In the genomic region with DNA sequence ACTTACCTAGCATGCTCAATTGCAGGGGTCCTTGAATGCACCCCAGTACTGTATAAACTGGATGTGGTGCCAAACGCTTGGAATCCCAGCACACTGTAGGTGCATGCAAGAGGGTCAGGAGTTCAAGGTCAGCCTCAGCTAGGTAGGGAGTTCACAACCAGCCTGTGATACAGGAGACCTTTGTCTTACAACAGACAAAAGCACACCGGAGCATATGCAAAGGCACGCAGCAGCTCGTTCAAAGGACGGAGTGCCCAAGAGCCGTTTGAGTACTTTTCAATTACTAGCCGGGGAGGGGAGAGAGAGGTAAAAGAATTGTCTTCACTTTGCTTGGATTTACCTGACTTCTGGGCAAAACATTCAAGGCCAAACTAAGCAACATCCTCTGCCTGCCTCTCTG, we compare ENCODE assay signal across 15 mouse cellular contexts.
DNase-seq lines count a peak whose midpoint lies in the region; ATAC-seq and TF ChIP-seq lines count a peak whose summit lies in the region.
"Had no signal": no experiment of that assay in that cellular context is flagged by ENCODE, and none has a peak within 500 bp of the region (broad histone marks: within the 10 kb centered on the region; RNA-seq: fewer than 3 reads in every experiment).

No protein-coding gene starts in this region.

- H3K27ac ChIP-seq in heart, embryonic 14.5 days (replicated peaks in 1 of 2; ENCODE audit: control insufficient read depth in 1 of 2, insufficient read depth in 1 of 2, low read depth in 2 of 2, low read length in 2 of 2) = no peak overlapping the region
- no peak overlapping the region for H3K27ac ChIP-seq in heart, adult 2 months
- H3K27ac ChIP-seq in liver, embryonic 13.5 days = no peak overlapping the region
- H3K27ac ChIP-seq in liver, postnatal 0 days (ENCODE audit: low read depth) = no peak overlapping the region
- H3K27ac ChIP-seq in stomach, embryonic 15.5 days = no peak overlapping the region
- H3K27ac ChIP-seq: forebrain, embryonic 12.5 days; hindbrain, embryonic 13.5 days; limb, embryonic 12.5 days had no signal

- no peaks in the 10 kb centered on the region for H3K79me2 ChIP-seq in heart, adult 2 months (replicated peaks; ENCODE audit: control insufficient read depth, insufficient read depth, low read length)

- no peak for TF ChIP-seq POLR2A in heart, adult 2 months (IDR thresholded peaks at IDR 0.05; ENCODE audit: insufficient read depth, low read depth, low read length)

- no peaks in the 10 kb centered on the region for H3K36me3 ChIP-seq in heart, embryonic 14.5 days (ENCODE audit: control insufficient read depth, insufficient read depth, low read length)
- no peaks in the 10 kb centered on the region for H3K36me3 ChIP-seq in heart, adult 2 months (ENCODE audit: control insufficient read depth, insufficient read depth, low read length)
- H3K36me3 ChIP-seq in liver, embryonic 13.5 days = no peaks in the 10 kb centered on the region
- H3K36me3 ChIP-seq in liver, postnatal 0 days (replicated peaks; ENCODE audit: insufficient read depth, low read length) = no peaks in the 10 kb centered on the region
- H3K36me3 ChIP-seq in stomach, embryonic 15.5 days = no peaks in the 10 kb centered on the region
- H3K36me3 ChIP-seq: forebrain, embryonic 12.5 days; hindbrain, embryonic 13.5 days; limb, embryonic 12.5 days had no signal

- WGBS in heart, embryonic 14.5 days = 34% methylated on average over 7 of the region's 7 CpGs
- 55% methylated on average over 7 of the region's 7 CpGs for WGBS in heart, adult 2 months
- 28% methylated on average over 7 of the region's 7 CpGs for WGBS in liver, embryonic 13.5 days (ENCODE audit: insufficient replicate concordance)
- WGBS in liver, postnatal 0 days (ENCODE audit: insufficient replicate concordance) = 21% methylated on average over 7 of the region's 7 CpGs
- 27% methylated on average over 7 of the region's 7 CpGs for WGBS in stomach, embryonic 15.5 days

- peaks cover 7% of the 10 kb centered on the region for H3K9me3 ChIP-seq in heart, embryonic 14.5 days (ENCODE audit: control insufficient read depth, low read length)
- H3K9me3 ChIP-seq in liver, embryonic 13.5 days (replicated peaks) = no peaks in the 10 kb centered on the region
- no peaks in the 10 kb centered on the region for H3K9me3 ChIP-seq in liver, postnatal 0 days (ENCODE audit: low read length)
- no peaks in the 10 kb centered on the region for H3K9me3 ChIP-seq in stomach, embryonic 15.5 days
- H3K9me3 ChIP-seq: limb, embryonic 12.5 days had no signal

- no peak overlapping the region for H3K9ac ChIP-seq in heart, embryonic 14.5 days (ENCODE audit: low read length)
- H3K9ac ChIP-seq in heart, adult 2 months (ENCODE audit: low read depth, low read length) = no peak overlapping the region
- H3K9ac ChIP-seq in liver, embryonic 13.5 days = no peak overlapping the region
- H3K9ac ChIP-seq in liver, postnatal 0 days (replicated peaks) = no peak overlapping the region
- H3K9ac ChIP-seq in stomach, embryonic 15.5 days = 0 out of 2 replicates have a peak overlapping the region, but pooled peaks have one; percentile 6
- H3K9ac ChIP-seq: forebrain, embryonic 12.5 days; hindbrain, embryonic 13.5 days; limb, embryonic 12.5 days had no signal

- H3K4me2 ChIP-seq in heart, embryonic 14.5 days (ENCODE audit: low read length) = peak overlapping the region; percentile 58
- 0 out of 2 replicates have a peak overlapping the region, but pooled peaks have one; percentile 2 for H3K4me2 ChIP-seq in liver, embryonic 13.5 days
- H3K4me2 ChIP-seq in liver, postnatal 0 days (ENCODE audit: low read depth, low read length) = no peak overlapping the region
- peak overlapping the region; percentile 26; the same call in 1 of the 2 replicates for H3K4me2 ChIP-seq in stomach, embryonic 15.5 days
- H3K4me2 ChIP-seq: forebrain, embryonic 12.5 days; hindbrain, embryonic 13.5 days had no signal

- no peak for ATAC-seq in heart, embryonic 14.5 days (ENCODE audit: insufficient number of reproducible peaks, insufficient read depth, low FRiP score, low read depth)
- no peak for ATAC-seq in liver, embryonic 13.5 days (ENCODE audit: low read depth)
- no peak for ATAC-seq in liver, postnatal 0 days
- no peak for ATAC-seq in stomach, embryonic 15.5 days (ENCODE audit: insufficient read depth, low FRiP score, low read depth)
- ATAC-seq: activated CD4-positive, CD25-positive, alpha-beta regulatory T cell, adult 4 months had no signal

- no peak overlapping the region for H3K4me3 ChIP-seq in heart, embryonic 14.5 days (ENCODE audit: control insufficient read depth in 1 of 2, insufficient read depth in 1 of 2, low read depth in 1 of 2, low read length in 2 of 2)
- H3K4me3 ChIP-seq in heart, adult 2 months = no peak overlapping the region
- no peak overlapping the region for H3K4me3 ChIP-seq in liver, embryonic 13.5 days (replicated peaks)
- H3K4me3 ChIP-seq in liver, postnatal 0 days (ENCODE audit: low read depth, low read length) = no peak overlapping the region
- H3K4me3 ChIP-seq in stomach, embryonic 15.5 days (replicated peaks) = no peak overlapping the region
- H3K4me3 ChIP-seq: forebrain, embryonic 12.5 days; hindbrain, embryonic 13.5 days; limb, embryonic 12.5 days had no signal

- intact Hi-C loops in heart, adult 2 months (cut with DNase I) = no loop called here

- peaks cover 33 to 36% of the 10 kb centered on the region in 2 experiments for H3K4me1 ChIP-seq in heart, embryonic 14.5 days (ENCODE audit: control insufficient read depth in 2 of 2, insufficient read depth in 2 of 2, low read length in 2 of 2)
- H3K4me1 ChIP-seq in heart, adult 2 months (ENCODE audit: control insufficient read depth, insufficient read depth, low read length) = peaks cover 13% of the 10 kb centered on the region
- H3K4me1 ChIP-seq in liver, embryonic 13.5 days (replicated peaks) = peaks cover 16% of the 10 kb centered on the region; the same call in 1 of the 2 replicates
- peaks cover 15% of the 10 kb centered on the region for H3K4me1 ChIP-seq in liver, postnatal 0 days (ENCODE audit: insufficient read depth)
- peaks cover 14% of the 10 kb centered on the region; the same call in 1 of the 2 replicates for H3K4me1 ChIP-seq in stomach, embryonic 15.5 days

- TF ChIP-seq EP300 in heart, adult 2 months (IDR thresholded peaks at IDR 0.05; ENCODE audit: insufficient read depth, low read depth, low read length) = no peak
- TF ChIP-seq EP300 in liver, postnatal 0 days (IDR thresholded peaks at IDR 0.05; ENCODE audit: low read depth) = no peak

- TF ChIP-seq CTCF in heart, adult 2 months (IDR thresholded peaks at IDR 0.05) = no peak
- TF ChIP-seq CTCF in liver, postnatal 0 days (IDR thresholded peaks at IDR 0.05; ENCODE audit: low read depth) = no peak

- no peaks in the 10 kb centered on the region; the same call in 1 of the 2 replicates for H3K27me3 ChIP-seq in heart, embryonic 14.5 days (ENCODE audit: control insufficient read depth, insufficient read depth, low read length)
- no peaks in the 10 kb centered on the region for H3K27me3 ChIP-seq in heart, adult 2 months (ENCODE audit: control insufficient read depth, insufficient read depth, low read length)
- no peaks in the 10 kb centered on the region; the same call in none of the 2 replicates for H3K27me3 ChIP-seq in liver, embryonic 13.5 days
- H3K27me3 ChIP-seq in liver, postnatal 0 days (ENCODE audit: insufficient read depth, low read length) = no peaks in the 10 kb centered on the region
- H3K27me3 ChIP-seq in stomach, embryonic 15.5 days (replicated peaks) = 0 out of 2 replicates have a peak, but pooled peaks cover 4% of the 10 kb centered on the region

- no peak for DNase-seq in heart, adult 2 months
- no peak for DNase-seq in liver, embryonic 13.5 days
- DNase-seq in liver, postnatal 0 days = no peak
- DNase-seq in R1 (ENCODE audit: low read depth, low spot score) = peak; percentile 96
- no peak for DNase-seq in gastrocnemius, postnatal 4 days (ENCODE audit: low spot score in 2 of 2)
- DNase-seq: cerebellum, postnatal 36 days; gastrocnemius, postnatal 36 days; kidney, adult 18-20 months; midbrain, embryonic 14.5 days had no signal
